Mouse (Mus musculus) G1E (cell line): ENCODE data around the gene Gpkow.

Source experiments
- CTCF ChIP-seq: IDR thresholded peaks from 2 replicates; pipeline ENCODE4 v1.5.1; 2012; ENCODE audit warnings: low read depth, low read length, inconsistent platforms, mixed read lengths
- POLR2AphosphoS5 ChIP-seq: IDR thresholded peaks from 2 replicates; pipeline ENCODE4 v1.6.1; 2012; ENCODE audit warnings: low read depth, low read length, inconsistent platforms; ENCODE audit not compliant: insufficient replicate concordance

DNA sequence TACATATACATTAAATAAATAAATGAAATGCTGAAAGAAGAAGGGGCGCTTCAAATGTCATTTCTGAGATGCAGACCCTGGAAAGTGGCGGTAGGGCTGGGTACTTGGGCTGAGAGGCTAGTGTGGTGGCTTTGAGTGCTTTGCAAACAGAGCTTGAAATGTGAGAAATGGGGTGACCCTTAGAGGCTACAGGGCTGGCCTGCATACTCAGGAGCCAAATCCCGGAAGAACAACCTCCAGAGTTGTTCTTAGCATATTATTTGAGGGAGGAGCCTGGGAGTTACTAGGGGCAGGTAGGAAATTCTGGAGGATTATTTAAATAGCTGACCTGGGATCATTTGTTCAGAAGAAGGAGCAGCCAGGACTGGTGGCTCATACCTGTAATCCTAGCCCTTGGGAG is 6.4 kb upstream of the Gpkow start:
- TF ChIP-seq CTCF (no peak), POLR2AphosphoS5 (no peak)
